Mouse (Mus musculus): Measurements from ENCODE around the gene Tfip11.

GRCm38 (mm10) chr5:112300721-112301308 lies 25.3 kb upstream of the Tfip11 start:
- TF ChIP-seq POLR2A (IDR thresholded peaks at IDR 0.05; ENCODE audit: extremely low read depth, insufficient read depth, low read length) (no peak), CTCF (IDR thresholded peaks at IDR 0.05; ENCODE audit: extremely low read depth, insufficient read depth, low read length) (no peak)

Data from cortical plate, adult 2 months (tissue).